Mouse (Mus musculus) cerebellum, adult 8-10 months (tissue): ENCODE measurements around the gene Ndufb8.

Experiments
- DNase-seq: peaks from one replicate; pipeline ENCODE4 v3.0.0; 2022

Gene Ndufb8

DNA sequence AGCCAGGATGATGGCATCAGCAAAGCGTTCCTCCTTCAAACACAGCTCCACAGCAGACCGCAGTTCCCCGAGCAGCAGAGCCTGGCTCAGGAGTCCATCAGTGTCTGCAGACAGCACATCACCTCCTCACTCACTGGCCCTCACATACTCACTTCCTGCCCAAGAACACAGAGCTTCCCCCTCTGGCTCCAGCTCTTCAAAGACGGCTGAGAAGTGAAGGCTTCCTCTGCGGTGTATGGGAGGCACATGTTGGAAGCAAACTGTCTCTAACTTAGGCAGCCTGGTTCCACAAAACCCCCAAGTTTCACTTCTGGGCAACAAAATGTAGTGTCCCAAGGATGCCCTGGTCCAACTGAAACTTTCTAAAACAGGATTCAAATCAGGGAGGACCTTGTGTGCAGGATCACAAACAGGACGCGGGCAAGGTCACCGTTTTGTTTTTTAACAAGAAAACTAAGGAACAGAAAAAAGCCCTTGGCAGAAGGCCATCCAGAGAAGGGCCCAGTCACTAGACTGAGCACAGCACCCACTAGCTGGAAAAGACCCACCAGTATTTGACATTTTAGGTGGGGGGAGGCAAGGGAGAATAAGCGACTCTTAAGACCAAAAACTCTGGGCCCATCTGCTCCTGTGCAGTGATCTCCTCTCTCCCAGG lies 29.6 kb downstream of the Ndufb8 start:
- no peak for DNase-seq

DNA sequence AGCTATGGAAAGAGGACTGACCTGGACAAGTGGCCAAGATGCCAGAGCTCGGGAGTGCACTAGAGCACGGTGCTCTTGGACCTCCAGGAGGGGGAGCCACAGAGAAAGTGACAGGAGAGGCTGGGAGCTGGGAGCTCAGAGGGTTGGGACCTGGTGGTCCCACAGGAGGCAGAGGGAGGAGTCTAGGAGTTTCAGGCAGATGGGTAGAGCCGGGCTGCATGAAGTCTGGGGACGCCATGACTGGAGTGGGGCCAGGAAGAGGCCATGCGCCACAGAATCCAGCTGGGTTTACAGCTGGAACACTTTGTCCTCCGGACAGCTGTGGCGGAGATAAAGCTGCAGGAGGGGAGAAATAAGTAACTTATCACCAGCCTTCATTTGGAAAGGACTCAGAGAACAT lies 36.1 kb downstream of the Ndufb8 start:
- DNase-seq, result no peak

DNA sequence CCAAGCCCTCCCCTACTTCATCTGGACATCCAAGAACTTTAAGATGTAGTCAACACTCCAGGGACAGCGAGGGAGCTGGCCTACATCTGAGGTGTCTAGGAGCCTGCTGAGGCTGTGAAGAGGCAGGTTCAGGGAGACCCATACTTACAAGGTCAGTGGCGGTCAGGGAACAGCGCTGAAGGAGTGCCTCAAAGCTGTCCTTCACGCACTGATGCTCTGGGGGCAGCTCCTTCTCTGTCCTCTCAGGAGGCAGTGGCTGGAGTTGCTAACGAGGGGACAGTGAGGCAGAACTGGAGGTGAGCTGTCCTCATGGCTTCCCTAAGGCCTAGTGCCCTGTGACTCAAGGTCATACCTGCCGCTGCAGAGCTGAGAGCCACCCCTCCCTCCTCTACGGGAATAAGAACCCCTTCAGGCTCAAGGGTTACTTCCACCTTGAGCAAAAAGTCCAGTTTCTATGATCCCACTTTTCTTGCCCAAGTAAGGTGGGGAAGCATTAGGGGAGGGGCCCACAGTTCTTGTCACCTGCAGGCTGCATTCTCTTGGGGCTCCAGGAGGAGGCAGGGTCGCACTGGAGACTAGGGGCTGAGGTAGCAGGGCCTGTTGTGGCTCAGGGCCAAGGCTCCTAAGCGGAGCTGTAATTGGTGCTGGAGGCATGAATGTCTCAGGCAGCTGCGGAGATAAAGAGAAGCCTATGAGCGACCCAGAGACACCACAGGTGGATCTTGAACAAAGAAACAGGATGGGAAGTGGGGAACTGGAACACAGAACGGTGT lies 37.1 kb downstream of the Ndufb8 start:
- no peak for DNase-seq

DNA sequence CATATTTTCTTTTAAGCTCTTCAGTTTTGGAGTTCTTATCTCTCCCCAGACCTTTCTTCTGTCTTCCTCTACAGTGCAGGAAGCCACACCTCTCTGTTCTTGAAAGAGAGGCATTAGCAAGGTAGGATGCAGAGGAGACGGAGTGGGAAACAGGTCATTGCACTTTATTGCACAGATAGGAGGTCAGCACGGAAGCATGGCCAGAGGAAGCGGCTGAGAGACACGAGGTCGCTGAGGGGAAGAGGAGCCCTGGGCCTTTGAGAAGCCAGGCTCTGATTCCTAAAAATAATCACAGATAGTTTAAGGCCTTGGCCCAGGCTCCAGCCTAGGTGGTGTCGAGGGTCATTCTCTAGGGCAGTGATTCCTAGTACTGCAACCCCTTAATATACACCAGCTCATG lies 39.5 kb downstream of the Ndufb8 start:
- no peak for DNase-seq

DNA sequence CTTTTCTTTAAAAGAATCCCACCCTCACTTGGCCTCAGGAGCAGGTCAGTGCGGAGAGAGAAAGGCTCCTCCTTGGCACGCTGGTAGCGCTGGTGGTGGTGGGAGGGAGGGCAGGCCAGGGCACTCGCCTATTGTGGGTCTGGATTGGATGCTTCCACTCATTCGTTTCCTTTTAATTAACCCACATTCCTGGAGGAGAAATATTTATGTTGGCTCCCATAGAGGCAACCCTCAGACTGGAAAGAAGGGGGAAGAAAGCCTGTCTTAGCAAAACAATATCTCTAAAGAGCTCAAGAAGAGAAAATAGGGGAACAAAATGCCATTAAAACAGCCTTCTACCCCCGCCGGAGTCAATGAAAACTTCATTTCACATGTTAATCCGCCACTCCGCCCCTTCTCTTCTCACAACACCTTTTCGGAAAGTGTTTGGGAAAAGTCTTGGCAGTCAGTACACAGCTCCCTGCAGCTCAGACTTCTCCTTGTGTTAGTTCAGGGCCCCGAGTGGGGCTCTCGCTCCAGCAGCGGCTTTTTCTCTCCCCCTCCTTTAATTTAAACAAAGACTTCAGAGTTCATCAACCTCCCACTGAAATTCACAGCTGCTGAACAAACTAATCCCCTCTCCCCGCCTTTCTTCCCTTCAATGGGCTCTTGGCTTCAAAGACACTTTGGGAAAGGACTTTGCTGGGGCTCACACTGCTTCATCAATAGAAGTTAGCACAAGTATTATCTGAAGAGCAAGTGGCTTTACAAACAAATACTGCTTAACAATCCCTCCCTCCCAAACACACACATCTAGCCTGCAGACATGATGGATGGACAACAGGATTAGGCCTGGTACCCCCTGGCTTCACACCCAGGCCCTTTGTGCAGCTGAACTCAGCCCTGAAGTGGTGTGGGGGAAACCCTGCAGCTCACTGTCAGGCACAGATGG lies 40.5 kb downstream of the Ndufb8 start:
- DNase-seq, result no peak

DNA sequence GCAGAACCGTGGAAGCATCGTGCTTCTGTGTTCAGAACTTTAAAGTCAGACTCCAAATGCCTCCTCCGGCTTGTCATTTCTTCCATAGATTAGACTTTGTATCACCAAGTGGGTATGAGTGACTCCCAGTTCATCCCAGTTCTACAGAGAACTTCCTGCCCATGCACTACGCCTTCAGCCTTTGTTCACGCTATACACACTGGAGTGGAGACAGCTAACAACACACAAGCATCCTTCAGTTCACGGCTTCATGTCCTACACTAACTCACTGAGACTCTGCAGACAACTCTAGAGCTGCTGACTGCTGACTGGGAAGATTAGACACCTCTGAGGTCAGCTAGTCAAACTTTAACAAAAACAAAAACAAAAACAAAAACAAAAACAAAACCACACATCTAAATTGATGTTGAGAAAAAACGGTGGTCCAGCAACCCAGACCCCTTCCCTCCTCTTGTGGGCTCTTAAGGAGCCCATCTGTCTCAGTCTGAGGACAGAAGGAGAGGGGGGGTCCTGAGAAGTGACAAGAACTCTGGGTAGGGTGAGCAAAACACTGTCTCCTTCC lies 41.2 kb downstream of the Ndufb8 start:
- no peak for DNase-seq

DNA sequence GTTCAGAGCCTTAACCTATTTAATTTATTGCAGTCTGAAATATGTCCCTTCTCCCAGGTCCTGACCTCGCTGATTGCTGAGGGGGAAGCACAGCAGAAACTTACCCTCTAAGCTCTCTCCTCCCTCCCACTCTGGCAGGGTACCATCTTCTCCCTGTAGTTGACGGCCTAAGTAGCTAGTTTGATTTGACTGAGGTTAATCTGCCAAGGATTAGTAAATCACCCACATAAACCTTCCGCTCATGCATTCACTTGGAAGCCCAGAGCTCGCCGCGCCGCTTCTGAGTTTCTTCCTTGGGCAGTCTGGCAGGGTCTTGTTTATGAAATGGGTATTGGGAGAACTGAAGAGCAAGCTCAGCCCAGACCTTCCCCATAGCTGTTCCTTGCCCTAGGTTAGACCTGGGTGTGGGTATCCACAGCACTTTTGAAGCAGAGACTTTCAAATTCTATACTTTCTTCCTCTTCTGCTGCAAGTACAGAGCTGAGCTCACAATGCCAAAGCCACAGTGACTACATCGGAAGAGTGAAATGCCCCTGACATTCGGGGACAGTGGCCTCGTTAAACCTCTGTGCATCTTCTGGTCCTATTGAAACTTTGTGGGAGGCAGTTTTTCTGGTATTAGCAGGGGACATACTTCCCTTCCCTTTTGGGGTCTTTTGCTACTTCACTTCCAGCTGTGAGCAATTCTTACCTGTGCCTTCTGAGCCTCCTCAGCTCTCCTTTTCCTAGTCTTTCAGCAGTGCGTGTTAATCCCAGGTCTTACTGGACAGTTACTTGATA lies 42.0 kb downstream of the Ndufb8 start:
- no peak for DNase-seq

DNA sequence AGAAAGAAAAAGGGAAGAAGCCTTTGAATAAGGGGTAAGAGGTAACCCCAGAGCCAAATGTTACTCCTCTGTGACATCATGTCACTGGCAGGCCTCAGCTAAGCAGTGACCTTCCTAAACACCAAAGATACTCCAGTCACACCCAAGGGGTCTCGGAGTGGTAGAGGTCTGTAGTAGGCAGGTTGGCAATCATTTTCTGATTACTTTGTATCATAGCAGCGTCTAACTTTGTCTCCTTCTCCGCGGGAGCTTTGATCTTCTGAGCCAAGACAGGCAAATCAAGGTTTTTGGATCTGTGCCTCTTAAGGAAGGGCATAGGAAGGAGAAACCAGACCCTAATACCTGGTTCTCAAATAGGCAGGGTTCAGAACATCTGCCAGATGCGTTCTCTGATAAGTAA lies 42.6 kb downstream of the Ndufb8 start:
- no peak for DNase-seq

DNA sequence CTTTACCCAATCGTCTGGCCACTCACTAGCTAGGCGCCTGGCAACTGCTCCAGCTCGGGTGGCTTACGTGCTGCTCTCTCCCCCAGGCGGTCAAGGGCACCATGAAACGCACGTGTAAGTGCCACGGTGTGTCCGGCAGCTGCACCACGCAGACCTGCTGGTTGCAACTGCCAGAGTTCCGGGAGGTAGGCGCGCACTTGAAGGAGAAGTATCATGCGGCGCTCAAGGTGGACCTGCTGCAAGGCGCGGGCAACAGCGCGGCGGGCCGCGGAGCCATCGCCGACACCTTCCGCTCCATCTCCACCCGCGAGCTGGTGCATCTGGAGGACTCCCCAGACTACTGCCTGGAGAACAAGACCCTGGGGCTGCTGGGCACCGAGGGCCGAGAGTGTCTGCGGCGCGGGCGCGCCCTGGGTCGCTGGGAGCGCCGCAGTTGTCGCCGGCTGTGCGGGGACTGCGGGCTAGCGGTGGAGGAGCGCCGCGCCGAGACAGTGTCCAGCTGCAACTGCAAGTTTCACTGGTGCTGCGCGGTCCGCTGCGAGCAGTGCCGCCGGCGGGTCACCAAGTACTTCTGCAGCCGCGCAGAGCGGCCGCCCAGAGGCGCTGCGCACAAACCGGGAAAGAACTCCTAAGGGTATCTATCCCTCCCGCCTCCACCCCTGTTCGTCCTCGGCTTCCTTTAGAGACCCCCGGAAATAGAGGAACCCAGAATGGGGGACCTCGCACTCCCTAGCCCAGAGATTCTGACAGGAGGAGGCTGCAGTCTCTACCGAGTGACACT lies 43.6 kb downstream of the Ndufb8 start:
- DNase-seq, result no peak

DNA sequence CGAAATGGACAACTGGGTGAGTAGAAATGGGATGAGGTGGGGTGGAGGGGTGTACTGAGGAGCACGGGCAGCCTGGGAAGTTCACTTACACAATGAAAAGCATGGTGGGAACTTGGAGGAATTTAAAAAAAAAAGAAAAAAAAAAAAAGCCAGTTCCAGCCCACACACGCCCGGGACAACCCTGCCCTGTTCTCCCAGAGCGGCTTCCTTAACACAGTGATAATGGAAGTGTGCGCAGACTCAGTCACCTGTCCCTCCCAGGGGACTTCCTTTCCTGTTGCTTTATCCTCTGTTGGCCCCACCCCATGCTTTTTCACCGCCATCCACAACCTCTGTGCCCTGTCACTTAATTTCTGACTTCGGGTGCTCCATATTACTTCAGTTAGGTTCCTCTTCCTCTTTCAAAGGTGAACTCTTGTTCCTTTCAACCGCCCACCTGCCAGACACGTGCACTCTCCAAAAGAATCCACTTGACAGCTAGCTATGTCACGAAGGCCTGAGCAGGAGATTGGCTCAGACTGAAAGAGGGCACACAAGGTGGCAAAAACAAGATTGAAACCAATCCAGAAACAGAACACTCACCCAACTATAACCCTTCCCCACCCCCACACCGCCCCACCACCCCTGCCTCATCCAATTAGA lies 44.6 kb downstream of the Ndufb8 start:
- DNase-seq, result no peak

DNA sequence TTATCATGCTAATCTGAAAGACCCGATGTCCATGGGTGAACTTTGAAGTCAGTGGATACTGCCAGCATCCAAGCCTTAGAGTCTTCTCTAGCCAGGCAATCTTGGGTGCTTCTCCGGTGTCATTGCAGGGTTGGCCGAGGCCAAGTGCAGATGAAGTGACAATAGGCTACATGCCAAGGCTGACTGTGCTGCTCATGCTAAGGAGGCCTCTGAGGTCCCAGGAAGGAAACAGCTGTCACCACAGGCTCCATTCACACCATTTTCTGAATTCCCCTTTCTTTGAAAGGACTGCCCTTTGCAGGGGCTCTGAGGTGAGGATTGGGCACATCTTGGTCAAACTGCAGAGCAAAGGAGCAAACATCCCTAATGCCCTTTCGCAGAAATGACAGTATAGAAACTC lies 52.5 kb downstream of the Ndufb8 start:
- no peak for DNase-seq

DNA sequence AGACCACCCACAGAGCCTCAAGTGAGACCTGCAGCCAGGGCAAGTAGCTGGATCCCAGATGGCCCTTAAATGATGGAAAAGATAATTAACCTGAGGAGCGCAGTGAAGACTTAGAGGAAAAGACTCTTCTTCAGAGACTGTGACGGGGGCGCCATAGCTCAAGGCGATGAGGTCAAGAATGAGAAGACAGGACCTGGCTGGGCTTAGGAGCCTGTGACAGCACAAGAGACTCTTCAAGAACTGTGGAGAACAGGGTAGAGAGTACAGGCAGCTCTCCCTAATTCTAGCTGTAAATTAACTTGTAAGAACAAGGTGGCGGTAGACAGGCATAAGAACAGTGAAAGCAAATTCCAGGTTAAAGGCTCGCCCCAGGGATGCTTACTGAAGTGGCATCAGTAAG lies 53.3 kb downstream of the Ndufb8 start:
- no peak for DNase-seq

DNA sequence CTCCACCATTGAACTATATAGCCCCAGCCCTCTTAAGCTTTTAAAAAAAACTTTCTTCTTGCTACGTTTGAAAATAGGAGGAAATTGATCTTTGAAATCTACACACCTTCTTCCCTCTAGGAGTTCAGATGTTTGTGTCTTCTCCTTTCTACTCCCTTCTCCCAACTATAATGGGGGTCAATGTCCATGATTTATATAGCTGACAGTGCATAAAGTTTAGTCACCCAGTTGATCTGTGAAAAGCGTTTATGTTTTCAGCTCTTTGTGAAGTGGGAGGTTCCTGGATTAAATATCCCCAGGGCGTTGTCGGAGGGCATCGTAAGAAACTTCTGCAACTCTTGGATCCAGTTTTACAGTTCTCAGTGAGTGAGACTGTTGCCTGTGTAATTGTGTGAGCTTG lies 55.0 kb downstream of the Ndufb8 start:
- DNase-seq, result no peak

DNA sequence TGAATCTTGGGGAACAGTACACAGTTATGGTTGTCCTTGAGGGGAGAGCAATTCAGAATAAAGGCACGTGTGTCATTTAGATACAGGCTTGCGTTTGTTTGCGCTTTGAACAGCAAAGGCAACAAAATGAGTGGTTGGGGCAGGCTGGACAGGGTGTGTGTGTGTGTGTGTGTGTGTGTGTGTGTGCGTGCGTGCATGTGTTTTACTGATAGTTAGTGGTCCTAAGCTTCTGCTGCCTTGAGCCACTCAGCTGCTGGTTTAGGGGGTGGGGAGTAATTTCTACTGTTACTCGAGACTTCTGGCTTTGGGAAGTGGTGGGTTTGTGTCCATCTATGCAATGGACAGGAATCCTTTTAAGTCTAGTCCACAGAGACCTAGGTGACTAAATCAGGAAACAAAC lies 56.3 kb downstream of the Ndufb8 start:
- no peak for DNase-seq
